Mouse (Mus musculus): Measurements from ENCODE around the gene Fgf4. TPM values are rescaled to one million over a fixed set of nuclear protein-coding genes. Genes with fewer than 3 reads are reported as not detected.

The Fgf4 gene
- not detected for total RNA-seq (2021)

GRCm38 (mm10) chr7:144847067-144847466 is at the start of gene Fgf4:
TSS of gene Fgf4 (plus strand) at chr7:144847367.
- intact Hi-C loops (cut with DNase I): no loop called here

GRCm38 (mm10) chr7:144798471-144798870 is 48.7 kb upstream of the Fgf4 start:
- DNase-seq (ENCODE audit: low spot score): no peak
- intact Hi-C loops (cut with DNase I): loop anchor here (2.0 kb wide), 1 partner anchor 96 kb away; no protein-coding TSS in a partner anchor

More at GRCm38 (mm10) chr7:144847067-144847466, at the start of gene Fgf4:
- DNase-seq (ENCODE audit: low spot score): no peak

GRCm38 (mm10) chr7:144807036-144807435 is 40.1 kb upstream of the Fgf4 start:
- intact Hi-C loops (cut with DNase I): no loop called here
- DNase-seq (ENCODE audit: low spot score): no peak

- no peak for DNase-seq (ENCODE audit: low spot score)
- intact Hi-C loops (cut with DNase I): no loop called here
These were observed 39.1 kb upstream of the Fgf4 start for GRCm38 (mm10) chr7:144807976-144808577.

- no peak for DNase-seq (ENCODE audit: low spot score)
These were observed 35.6 kb upstream of the Fgf4 start for GRCm38 (mm10) chr7:144811521-144811920.

GRCm38 (mm10) chr7:144821901-144822300 is 25.3 kb upstream of the Fgf4 start:
- intact Hi-C loops (cut with DNase I): no loop called here

More at GRCm38 (mm10) chr7:144811521-144811920, 35.6 kb upstream of the Fgf4 start:
- intact Hi-C loops (cut with DNase I): no loop called here

GRCm38 (mm10) chr7:144823988-144824387 is 23.2 kb upstream of the Fgf4 start:
- no peak for DNase-seq (ENCODE audit: low spot score)

More at GRCm38 (mm10) chr7:144821901-144822300, 25.3 kb upstream of the Fgf4 start:
- DNase-seq (ENCODE audit: low spot score): no peak

GRCm38 (mm10) chr7:144828369-144828768 is 18.8 kb upstream of the Fgf4 start:
- intact Hi-C loops (cut with DNase I): no loop called here

More at GRCm38 (mm10) chr7:144823988-144824387, 23.2 kb upstream of the Fgf4 start:
- intact Hi-C loops (cut with DNase I): no loop called here

GRCm38 (mm10) chr7:144837891-144838488 is 9.2 kb upstream of the Fgf4 start, which contains the start of gene Fgf3:
TSS of gene Fgf3 (plus strand) at chr7:144838083.
- intact Hi-C loops (cut with DNase I): no loop called here
- DNase-seq (ENCODE audit: low spot score): no peak

More at GRCm38 (mm10) chr7:144828369-144828768, 18.8 kb upstream of the Fgf4 start:
- DNase-seq (ENCODE audit: low spot score): no peak

GRCm38 (mm10) chr7:144838522-144839503 is 8.4 kb upstream of the Fgf4 start:
- intact Hi-C loops (cut with DNase I): no loop called here
- no peak for DNase-seq (ENCODE audit: low spot score)

GRCm38 (mm10) chr7:144846158-144846557 is 1.0 kb upstream of the Fgf4 start:
- DNase-seq (ENCODE audit: low spot score): no peak
- intact Hi-C loops (cut with DNase I): loop anchor here (1.0 kb wide), 1 partner anchor 49 kb away; no protein-coding TSS in a partner anchor

GRCm38 (mm10) chr7:144851321-144851720 is 4.2 kb downstream of the Fgf4 start:
- no peak for DNase-seq (ENCODE audit: low spot score)
- intact Hi-C loops (cut with DNase I): no loop called here

GRCm38 (mm10) chr7:144854966-144855365 is 7.8 kb downstream of the Fgf4 start:
- no peak for DNase-seq (ENCODE audit: low spot score)
- intact Hi-C loops (cut with DNase I): no loop called here

- intact Hi-C loops (cut with DNase I): no loop called here
- DNase-seq (ENCODE audit: low spot score): no peak
These were observed 10.0 kb downstream of the Fgf4 start for GRCm38 (mm10) chr7:144857158-144857557.

GRCm38 (mm10) chr7:144857826-144858342 is 10.7 kb downstream of the Fgf4 start:
- DNase-seq (ENCODE audit: low spot score): no peak
- intact Hi-C loops (cut with DNase I): no loop called here

- intact Hi-C loops (cut with DNase I): no loop called here
- DNase-seq (ENCODE audit: low spot score): no peak
These were observed 11.5 kb downstream of the Fgf4 start for GRCm38 (mm10) chr7:144858702-144859101.

GRCm38 (mm10) chr7:144861056-144861768 is 14.0 kb downstream of the Fgf4 start:
- intact Hi-C loops (cut with DNase I): no loop called here

GRCm38 (mm10) chr7:144861769-144862070 is 14.6 kb downstream of the Fgf4 start:
- intact Hi-C loops (cut with DNase I): no loop called here

More at GRCm38 (mm10) chr7:144861056-144861768, 14.0 kb downstream of the Fgf4 start:
- DNase-seq (ENCODE audit: low spot score): no peak

GRCm38 (mm10) chr7:144862126-144862525 is 15.0 kb downstream of the Fgf4 start:
- intact Hi-C loops (cut with DNase I): no loop called here
- DNase-seq (ENCODE audit: low spot score): no peak

More at GRCm38 (mm10) chr7:144861769-144862070, 14.6 kb downstream of the Fgf4 start:
- DNase-seq (ENCODE audit: low spot score): no peak
